Mouse (Mus musculus): ENCODE measurements around the gene Pfkfb4.

- TF ChIP-seq CTCF (IDR thresholded peaks at IDR 0.05; ENCODE audit: low read depth, low read length) (no peak), POLR2A (IDR thresholded peaks at IDR 0.05; ENCODE audit: extremely low read depth, insufficient read depth, low read length) (no peak)
Observed at GRCm38 (mm10) chr9:109028919-109029318, 37.3 kb downstream of the Pfkfb4 start.

Measured in liver, adult 2 months (tissue).